Mouse (Mus musculus) ovary, postnatal 10 days (tissue): ENCODE measurements around the gene Cnnm1.

Experiments used
- DNase-seq: peaks from one replicate; pipeline ENCODE4 v3.0.0; 2022; ENCODE audit warnings: low spot score

The Cnnm1 gene

DNA sequence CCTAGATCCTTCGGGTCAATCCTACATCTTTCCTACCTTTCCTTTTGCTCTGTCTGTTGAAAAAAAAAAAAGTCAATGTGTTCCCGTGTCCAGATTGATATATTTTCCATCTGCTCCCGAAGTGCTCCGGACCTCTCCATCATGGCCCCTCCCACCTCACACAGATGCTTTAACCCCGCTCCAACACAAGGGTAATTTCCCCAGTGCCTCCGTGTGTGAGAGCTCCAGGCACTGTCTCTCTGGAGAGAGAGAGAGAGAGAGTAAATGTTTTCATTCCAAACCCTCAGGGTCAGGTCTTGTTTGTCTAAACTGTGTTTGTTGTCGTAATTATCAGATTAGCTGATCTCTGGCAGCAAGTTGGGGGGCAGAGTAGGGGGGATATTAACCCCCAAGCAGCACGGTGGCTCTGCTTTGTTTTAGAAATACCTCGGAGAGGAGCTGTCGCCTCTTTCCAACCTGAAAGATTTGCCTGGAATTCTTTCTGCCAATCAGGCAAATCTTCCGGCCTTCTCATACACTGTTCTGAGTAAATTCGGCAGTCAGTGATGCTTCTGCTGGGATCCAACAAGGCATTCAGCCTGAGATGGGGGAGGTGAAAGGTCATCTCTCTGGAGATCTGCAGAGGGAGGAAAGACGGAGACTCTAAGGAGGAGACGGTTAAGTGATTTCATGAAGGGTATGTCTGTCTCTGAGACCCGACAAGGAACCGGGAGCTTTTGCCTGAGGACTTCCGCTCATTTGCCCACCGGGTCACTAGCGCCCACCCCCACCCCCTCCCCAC, 106.3 kb downstream of the Cnnm1 start:
- DNase-seq = no peak
